Mouse (Mus musculus) thymus, adult 2 months (tissue): ENCODE data around the gene Ccr2. TPM values are rescaled to one million over a fixed set of nuclear protein-coding genes. Genes with fewer than 3 reads are reported as not detected.
"Not testable (repeated sequence)": the region's sequence is repeated elsewhere in the genome, so short reads cannot be mapped to it uniquely, and the experiment has no call there.

ENCODE experiments used
- DNase-seq: peaks from one replicate; pipeline ENCODE4 v3.0.0; 2021
- H3K27ac ChIP-seq: fragments of 200-500 bp; 2 replicates; pipeline ENCODE4 v1.5.1; 2012; ENCODE audit warnings: low read length, control low read depth; ENCODE audit not compliant: control insufficient read depth, insufficient read depth
- H3K27me3 ChIP-seq: fragments of 200-500 bp; 2 replicates; pipeline ENCODE4 v1.6.1; 2012; ENCODE audit warnings: mild to moderate bottlenecking, low read length, moderate library complexity, mixed read lengths; ENCODE audit not compliant: control insufficient read depth, insufficient read depth
- H3K36me3 ChIP-seq: fragments of 200-500 bp; 2 replicates; pipeline ENCODE4 v1.6.1; 2012; ENCODE audit warnings: mild to moderate bottlenecking, low read length, moderate library complexity; ENCODE audit not compliant: control insufficient read depth, insufficient read depth
- H3K4me1 ChIP-seq: fragments of 200-500 bp; replicated peaks from 2 replicates; pipeline ENCODE4 v1.6.1; 2012; ENCODE audit warnings: low read length; ENCODE audit not compliant: control insufficient read depth, insufficient read depth
- H3K4me3 ChIP-seq: fragments of 200-500 bp; 2 replicates; pipeline ENCODE4 v1.5.1; 2012; ENCODE audit warnings: mild to moderate bottlenecking, low read length, control low read depth, moderate library complexity; ENCODE audit not compliant: control insufficient read depth, insufficient read depth
- CTCF ChIP-seq: fragments of 200-500 bp; IDR thresholded peaks from 2 replicates; pipeline ENCODE4 v1.5.1; 2012; ENCODE audit warnings: mild to moderate bottlenecking, control low read depth, low read length, moderate library complexity, borderline replicate concordance; ENCODE audit not compliant: control insufficient read depth, poor library complexity, insufficient read depth; ENCODE audit errors: extremely low read depth
- POLR2A ChIP-seq: fragments of 200-500 bp; IDR thresholded peaks from 2 replicates; pipeline ENCODE4 v1.6.1; 2012; ENCODE audit warnings: mild to moderate bottlenecking, low read length, control low read depth, moderate library complexity; ENCODE audit not compliant: control insufficient read depth, poor library complexity, insufficient read depth; ENCODE audit errors: extremely low read depth
- WGBS: fragments of 180-500 bp; shearing (Covaris S2); methylation state at CpG from one replicate; pipeline ENCODE4 v1.1.7; 2018; 5-methylcytosine and 5-hydroxymethylcytosine counted together
- polyA plus RNA-seq: library from polyadenylated mRNA; depleted of rRNA; stranded (reverse); fragments of >200 nt; gene quantifications from 2 replicates; pipeline ENCODE4 v1.2.3, GENCODE M21; 2012

Ccr2 gene
- polyA plus RNA-seq, 1 experiment = 2.7 TPM

- H3K27me3 ChIP-seq = no peaks in the 10 kb centered on the region
- peak overlapping the region; percentile 57 for H3K27ac ChIP-seq
- H3K36me3 ChIP-seq = no peaks in the 10 kb centered on the region
- H3K4me3 ChIP-seq = no peak overlapping the region
- DNase-seq = peak; percentile 11
- no peak for TF ChIP-seq POLR2A
- no peak for TF ChIP-seq CTCF
- WGBS = 11% methylated on average over 2 of the region's 2 CpGs
- peaks cover 8% of the 10 kb centered on the region for H3K4me1 ChIP-seq
Observed at GRCm38 (mm10) chr9:124068098-124069058, 33.4 kb upstream of the Ccr2 start.

- no peak for DNase-seq
- TF ChIP-seq POLR2A (no peak), CTCF (no peak)
- WGBS = 94% methylated on average over 1 of the region's 1 CpGs
- Histone ChIP-seq H3K27ac (no peak overlapping the region), H3K4me3 (no peak overlapping the region), H3K4me1 (peaks cover 8% of the 10 kb centered on the region), H3K36me3 (no peaks in the 10 kb centered on the region), H3K27me3 (no peaks in the 10 kb centered on the region)
Observed at GRCm38 (mm10) chr9:124071506-124071905, 30.2 kb upstream of the Ccr2 start.

- no peaks in the 10 kb centered on the region for H3K36me3 ChIP-seq
- no peak for TF ChIP-seq POLR2A
- no peak for TF ChIP-seq CTCF
- H3K4me1 ChIP-seq = peaks cover 11% of the 10 kb centered on the region
- WGBS = 41% methylated on average over 4 of the region's 4 CpGs
- H3K27me3 ChIP-seq = no peaks in the 10 kb centered on the region
- no peak for DNase-seq
- H3K27ac ChIP-seq = peak overlapping the region; percentile 69
- H3K4me3 ChIP-seq = no peak overlapping the region
Observed at GRCm38 (mm10) chr9:124079803-124080202, 21.9 kb upstream of the Ccr2 start.

GRCm38 (mm10) chr9:124080471-124080870 lies 21.3 kb upstream of the Ccr2 start:
- not testable (repeated sequence) for DNase-seq, H3K36me3 ChIP-seq
- WGBS = 76% methylated on average over 13 of the region's 13 CpGs

GRCm38 (mm10) chr9:124090441-124090840 lies 11.3 kb upstream of the Ccr2 start:
- TF ChIP-seq CTCF (no peak), POLR2A (no peak)
- no peaks in the 10 kb centered on the region for H3K27me3 ChIP-seq
- no peak for DNase-seq
- no peaks in the 10 kb centered on the region for H3K4me1 ChIP-seq
- no peaks in the 10 kb centered on the region for H3K36me3 ChIP-seq
- H3K4me3 ChIP-seq = no peak overlapping the region
- 100% methylated on average over 1 of the region's 1 CpGs for WGBS
- no peak overlapping the region for H3K27ac ChIP-seq

More at GRCm38 (mm10) chr9:124080471-124080870, 21.3 kb upstream of the Ccr2 start:
- peak overlapping the region; percentile 69; the same call in 1 of the 2 replicates for H3K27ac ChIP-seq
- H3K4me3 ChIP-seq = peak overlapping the region; percentile 28
- peaks cover 11% of the 10 kb centered on the region for H3K4me1 ChIP-seq
- H3K27me3 ChIP-seq = not testable (repeated sequence)

- WGBS = 94% methylated on average over 1 of the region's 1 CpGs
- H3K27me3 ChIP-seq = no peaks in the 10 kb centered on the region
- DNase-seq = no peak
Observed at GRCm38 (mm10) chr9:124099127-124099526, 2.6 kb upstream of the Ccr2 start.

GRCm38 (mm10) chr9:124100357-124100756 lies 1.4 kb upstream of the Ccr2 start:
- Histone ChIP-seq H3K27ac (no peak overlapping the region), H3K36me3 (no peaks in the 10 kb centered on the region), H3K4me3 (no peak overlapping the region), H3K4me1 (peaks cover 2% of the 10 kb centered on the region; the same call in 1 of the 2 replicates), H3K27me3 (no peaks in the 10 kb centered on the region)
- DNase-seq = no peak
- no peak for TF ChIP-seq POLR2A
- no peak for TF ChIP-seq CTCF
- 10% methylated on average over 1 of the region's 1 CpGs for WGBS

More at GRCm38 (mm10) chr9:124099127-124099526, 2.6 kb upstream of the Ccr2 start:
- Histone ChIP-seq H3K36me3 (no peaks in the 10 kb centered on the region), H3K4me1 (peaks cover 2% of the 10 kb centered on the region; the same call in 1 of the 2 replicates), H3K4me3 (no peak overlapping the region), H3K27ac (no peak overlapping the region)
- TF ChIP-seq POLR2A (no peak), CTCF (no peak)
